Mouse (Mus musculus): Measurements from ENCODE around the gene Atp6v1e1. TPM values are rescaled to one million over a fixed set of nuclear protein-coding genes. Genes with fewer than 3 reads are reported as not detected.
A peak's percentile ranks its signal among the peaks of the same experiment; 100 is the strongest.
"Not testable (repeated sequence)": the region's sequence is repeated elsewhere in the genome, so short reads cannot be mapped to it uniquely, and the experiment has no call there.

The Atp6v1e1 gene
- total RNA-seq, 2 experiments from 2014 or later, result 225 to 226 TPM

DNA sequence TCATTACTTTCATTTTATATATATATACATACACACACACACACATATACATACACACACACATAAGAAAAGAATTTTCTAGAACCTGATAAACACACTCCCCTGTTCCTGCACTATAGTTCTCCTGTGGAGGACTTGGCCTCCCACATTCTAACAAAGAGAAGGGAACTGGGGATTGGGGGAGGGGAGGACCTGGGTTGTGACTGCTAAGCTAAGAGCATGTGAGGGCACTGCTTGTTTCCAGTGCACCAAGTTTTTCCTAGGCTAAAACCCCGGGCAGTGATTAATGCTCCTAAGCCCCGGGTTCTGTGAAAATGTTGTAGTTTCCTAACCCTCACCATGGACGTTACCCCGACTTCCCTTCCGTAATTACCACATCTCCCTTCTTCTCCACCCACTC lies 2.4 kb downstream of the Atp6v1e1 start:
- peak; percentile 63 for DNase-seq

DNA sequence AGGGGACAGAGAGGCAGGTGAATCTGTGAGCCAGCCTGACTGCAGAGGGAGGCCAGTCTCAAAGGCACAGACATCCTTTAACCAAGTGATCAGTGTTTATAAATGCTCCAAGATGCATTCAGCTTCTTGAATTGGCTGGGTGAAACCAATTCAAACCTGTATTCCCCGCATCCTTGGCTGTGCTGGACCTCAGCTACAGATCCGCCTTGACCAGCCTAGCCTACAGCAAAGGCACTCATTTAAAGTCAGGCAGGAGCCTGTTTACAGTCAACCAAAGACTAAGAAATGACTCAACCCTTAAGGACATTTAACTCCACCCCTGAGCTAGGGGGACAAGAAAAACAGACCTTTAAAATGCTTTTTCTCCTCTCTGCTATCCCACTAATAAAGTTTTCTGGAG lies 3.3 kb downstream of the Atp6v1e1 start:
- DNase-seq, result no peak

DNA sequence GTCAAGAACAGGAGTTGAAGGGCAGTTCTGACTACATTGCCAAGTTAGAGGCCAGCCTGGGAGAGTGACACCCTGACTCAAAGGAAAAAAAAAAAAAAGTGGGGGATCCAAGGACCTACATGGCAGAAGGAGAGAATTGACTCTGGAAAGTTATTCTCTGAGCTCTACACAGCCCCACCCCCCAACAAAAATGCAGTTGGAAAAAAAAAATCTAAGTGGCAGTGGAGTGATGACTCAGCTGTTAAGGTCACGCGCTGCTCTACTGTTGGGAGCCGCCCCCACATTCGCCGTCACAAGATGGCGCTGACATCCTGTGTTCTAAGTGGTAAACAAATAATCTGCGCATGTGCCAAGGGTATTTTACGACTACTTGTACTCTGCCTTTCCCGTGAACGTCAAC lies 10.6 kb downstream of the Atp6v1e1 start:
- DNase-seq, result not testable (repeated sequence)

DNA sequence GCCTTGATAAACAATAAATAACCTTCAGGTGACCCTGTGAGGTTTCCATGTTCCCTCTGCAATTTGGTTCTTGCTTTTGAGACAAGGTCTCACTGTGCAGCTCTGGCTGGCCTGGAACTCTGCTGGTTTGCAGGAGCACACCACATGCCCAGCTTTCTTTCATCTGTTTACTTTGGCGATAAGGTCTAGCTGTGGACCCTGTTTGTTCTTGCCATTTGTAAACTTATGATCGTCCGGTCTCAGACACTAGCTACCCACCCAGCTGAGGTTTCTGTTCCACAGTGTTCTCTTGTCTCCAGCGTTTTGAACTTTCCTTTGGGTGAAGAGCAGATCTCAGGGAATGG lies 14.9 kb downstream of the Atp6v1e1 start:
- DNase-seq, result no peak

DNA sequence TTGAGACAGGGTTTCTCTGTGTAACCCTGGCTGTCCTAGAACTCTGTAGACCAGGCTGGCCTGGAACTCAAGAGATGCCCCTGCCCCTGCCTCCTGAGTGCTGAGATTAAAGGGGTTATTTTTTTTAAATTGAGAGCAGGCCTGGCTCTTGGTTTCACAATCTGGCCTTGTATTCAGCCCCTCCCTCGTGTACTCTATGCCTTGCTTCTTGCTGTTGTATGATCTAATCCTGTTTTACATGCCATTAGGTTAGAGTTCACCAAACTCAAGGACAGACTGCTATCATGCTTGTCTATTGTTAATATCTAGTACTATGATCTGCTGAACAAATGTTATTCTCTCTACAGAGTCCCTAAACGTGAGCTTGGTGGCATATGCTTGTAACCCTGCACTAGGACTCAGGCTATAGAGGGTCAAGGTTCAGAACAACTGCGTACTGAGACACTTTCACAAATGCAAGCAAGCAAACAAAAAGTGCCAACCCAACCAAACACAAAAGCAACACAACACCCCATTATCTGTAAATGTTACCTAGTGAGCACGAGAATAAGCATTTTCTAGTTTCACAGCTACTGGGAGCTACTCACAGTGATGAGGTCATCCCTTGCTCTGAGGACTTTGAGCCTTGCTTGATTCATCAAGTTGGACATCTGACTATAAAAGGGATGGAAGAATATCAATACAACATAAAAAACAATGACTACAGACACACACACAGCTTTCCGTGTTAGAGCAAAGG lies 15.4 kb downstream of the Atp6v1e1 start:
- DNase-seq, result no peak

DNA sequence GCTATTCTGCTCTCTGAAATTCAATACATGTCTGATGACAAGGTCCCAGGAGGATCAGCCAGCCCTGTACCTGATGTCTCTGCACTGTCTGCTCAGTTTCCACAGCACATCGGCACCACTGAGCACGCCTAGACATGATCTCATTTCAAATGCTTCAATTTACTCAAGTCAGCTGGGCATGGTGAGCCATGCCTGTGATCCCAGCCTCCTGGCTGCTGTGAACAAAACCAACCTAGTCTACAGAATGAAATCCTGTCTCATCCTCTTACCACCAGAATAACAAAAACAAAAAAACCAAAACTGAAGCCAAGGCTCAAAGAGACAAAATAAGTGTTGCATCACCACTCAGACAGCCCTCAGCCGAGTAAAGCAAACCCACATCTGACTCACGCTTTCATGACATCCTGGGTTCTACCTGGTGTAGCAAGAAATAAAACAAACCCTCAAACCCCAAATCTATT lies 23.0 kb downstream of the Atp6v1e1 start:
- no peak for DNase-seq

DNA sequence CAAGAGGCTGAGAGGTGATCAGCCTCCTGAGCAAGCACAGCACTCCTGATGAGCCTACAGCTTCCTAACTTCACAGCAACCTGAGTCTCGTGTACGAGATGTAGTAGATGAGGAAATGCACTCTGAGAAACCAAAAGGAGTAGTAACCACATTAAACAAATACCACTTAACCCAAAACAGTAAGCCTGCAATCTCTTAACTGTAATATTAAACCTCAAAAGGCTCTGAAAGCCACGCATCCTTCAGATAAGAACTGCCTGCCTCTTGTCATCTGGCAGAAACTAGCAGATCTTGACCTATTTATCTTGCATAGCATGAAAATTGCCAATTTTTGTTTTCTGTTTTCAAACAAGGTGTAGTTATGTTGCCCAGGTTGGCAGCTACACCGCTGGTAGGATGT lies 23.7 kb downstream of the Atp6v1e1 start:
- DNase-seq, result no peak

DNA sequence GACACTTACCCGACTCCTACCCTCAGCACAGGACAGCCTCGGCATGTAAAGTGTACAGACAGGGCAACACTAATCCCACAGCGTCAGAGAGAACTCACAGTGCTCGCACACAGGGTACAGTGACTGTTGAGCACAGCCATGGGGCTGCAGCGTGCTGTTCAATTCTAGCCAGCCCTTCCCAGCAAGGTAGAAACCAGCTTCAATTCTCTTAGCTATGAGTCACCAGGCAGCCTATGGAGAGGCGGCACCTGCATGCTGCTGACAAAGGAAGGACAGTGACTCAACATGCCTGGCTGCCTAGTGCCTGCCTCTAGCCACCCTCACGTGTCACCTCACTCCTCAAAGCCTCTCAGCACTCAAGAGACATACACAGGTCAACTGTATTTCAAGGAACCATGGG lies 24.6 kb downstream of the Atp6v1e1 start:
- DNase-seq, result no peak

DNA sequence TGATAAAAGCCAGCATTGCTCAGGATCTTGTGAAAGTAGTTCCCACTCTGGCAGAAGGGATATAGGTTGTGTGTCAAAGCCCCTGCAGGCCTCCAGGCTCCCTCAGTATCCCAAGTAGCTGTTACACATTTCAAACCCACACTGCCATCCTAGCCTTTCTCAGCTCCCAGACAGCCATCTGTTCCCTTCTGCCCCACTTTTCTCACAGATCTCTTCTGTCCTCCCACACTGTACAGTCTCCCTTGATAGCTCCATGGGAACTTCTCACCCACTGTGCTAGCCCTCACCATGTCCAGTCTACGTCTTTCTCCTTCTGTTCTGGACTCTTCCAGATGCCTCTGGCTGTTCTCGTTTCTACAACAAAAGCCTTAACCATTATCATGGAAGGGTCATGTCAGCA lies 26.5 kb downstream of the Atp6v1e1 start:
- no peak for DNase-seq

DNA sequence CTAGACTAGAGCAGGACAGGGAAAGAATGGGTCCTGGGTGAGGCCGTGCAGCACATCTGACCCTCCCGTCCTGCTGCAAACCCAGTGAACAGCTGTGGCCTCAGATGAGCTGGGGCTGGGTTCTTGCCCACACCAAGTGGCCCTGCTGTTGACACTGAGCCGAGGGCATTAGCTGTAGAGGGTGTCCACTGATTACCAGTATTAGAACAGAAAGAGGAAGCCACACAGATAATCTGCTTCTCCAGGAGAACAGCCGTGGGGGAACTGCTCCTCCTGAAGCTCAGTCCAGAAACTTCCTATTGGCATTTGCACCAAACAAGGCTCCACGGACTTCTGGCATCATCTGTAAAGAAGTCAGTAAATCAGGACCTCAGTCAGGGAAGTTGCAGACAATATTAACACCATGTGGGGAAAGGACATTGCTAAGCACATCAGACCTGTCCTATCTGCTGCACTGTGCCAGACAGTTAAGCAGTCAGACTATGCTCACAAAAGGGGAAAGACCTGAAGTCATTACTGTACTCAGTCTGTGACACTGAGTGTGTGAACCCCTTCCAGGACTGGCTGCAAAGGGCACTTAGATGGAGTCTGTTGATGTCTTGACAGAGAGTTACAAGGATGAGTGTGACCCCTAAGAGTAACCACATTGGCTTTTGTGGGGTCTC lies 27.0 kb downstream of the Atp6v1e1 start:
- DNase-seq, result no peak

DNA sequence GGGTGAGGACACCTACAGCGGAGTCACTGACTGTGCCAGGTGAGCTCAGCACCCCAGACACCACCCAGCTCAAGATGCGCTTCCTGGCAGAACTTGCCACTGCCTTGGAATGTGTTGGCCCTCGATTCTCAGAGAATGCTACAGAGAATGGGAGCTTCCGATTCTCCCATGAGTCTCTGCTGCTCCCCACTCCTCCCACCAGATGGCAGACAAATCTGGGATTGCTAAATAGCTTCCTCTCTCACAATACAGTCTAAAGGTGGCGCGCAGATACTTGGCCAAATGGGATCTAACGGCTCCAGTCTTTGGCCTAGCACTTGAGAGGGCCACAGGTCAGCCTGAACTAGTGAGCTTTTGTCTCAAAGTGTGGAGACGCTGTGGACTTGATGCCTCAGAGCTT lies 29.6 kb downstream of the Atp6v1e1 start:
- DNase-seq, result no peak

DNA sequence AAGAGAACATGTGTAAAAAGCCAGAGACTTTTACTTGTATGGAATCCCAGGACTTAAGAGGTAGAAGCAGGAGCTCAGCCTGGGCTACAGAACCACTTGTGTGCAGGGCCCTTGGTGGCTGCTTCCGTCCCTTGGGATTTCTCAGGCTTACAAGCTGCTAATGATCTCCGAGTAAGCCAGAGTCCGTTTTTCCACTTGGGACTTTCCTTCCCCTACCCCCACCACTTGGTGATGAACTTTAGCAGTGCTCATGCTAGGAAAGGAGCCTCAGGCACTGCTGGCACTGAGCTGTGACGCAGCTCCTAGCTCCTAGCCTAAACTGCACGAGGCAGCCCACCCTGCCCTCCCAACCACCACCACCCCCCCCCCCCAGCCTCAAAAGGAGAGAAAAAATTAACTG lies 31.9 kb downstream of the Atp6v1e1 start:
- DNase-seq, result no peak

DNA sequence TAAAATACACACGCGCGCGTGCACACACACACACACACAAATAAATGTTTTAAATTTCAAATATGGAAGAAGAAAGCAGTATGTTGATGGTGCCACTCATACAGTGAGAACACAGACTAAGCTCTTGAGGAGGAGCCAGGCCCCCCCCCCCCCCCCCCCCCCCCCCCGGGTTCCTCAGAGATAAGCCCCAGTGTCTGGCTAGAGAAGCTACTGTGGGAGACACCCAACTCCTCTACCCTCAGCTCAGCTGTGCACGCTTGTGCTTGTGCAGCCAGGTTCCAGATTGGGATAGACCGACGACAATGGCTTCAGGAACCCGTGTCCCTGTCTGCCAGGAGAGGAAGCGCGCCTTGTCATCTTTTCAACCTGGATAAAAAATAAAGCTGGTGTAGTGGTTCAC lies 32.4 kb downstream of the Atp6v1e1 start:
- no peak for DNase-seq

DNA sequence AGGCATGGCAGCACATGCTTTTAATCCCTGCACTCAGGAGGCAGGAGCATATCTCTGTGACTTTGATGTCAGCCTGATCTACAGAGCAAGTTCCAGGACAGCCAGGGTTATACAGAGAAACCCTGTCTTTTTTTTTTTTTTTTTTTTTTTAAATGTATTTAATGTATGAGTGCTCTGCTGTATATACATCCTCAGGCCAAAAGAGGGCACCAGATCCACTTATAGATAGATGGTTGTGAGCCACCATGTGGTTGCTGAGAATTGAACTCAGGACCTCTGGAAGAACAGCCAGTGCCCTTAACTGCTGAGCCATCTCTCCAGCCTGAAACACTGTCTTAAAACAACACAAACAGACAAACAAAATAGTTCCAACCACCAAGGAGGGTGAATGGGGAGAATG lies 33.7 kb downstream of the Atp6v1e1 start:
- DNase-seq, result no peak

DNA sequence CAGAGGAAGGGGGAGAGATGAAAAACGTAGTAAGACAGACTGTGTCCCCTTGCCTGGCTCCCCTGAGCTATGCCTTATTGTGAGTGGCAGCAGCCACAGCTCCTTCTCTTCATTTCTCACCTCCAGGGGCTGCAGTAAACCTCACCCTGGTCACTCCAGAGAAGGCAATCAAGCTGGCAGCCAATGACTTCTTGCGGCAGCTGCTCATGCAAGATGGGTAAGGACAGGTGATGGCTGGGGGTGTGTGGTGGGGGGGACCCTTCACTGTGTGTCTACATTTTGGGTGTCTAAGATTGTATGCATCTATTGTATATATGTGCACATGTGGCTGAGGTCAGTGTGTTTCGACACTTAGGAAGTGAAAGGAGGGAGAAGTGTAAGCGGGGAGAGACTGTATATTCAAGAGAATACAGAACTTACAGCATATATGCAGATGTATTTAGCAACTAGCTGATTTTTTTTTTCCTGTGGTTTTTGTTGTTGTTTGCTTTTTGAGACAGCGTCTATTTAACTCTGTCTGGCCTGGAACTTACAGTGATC lies 34.5 kb downstream of the Atp6v1e1 start:
- no peak for DNase-seq

DNA sequence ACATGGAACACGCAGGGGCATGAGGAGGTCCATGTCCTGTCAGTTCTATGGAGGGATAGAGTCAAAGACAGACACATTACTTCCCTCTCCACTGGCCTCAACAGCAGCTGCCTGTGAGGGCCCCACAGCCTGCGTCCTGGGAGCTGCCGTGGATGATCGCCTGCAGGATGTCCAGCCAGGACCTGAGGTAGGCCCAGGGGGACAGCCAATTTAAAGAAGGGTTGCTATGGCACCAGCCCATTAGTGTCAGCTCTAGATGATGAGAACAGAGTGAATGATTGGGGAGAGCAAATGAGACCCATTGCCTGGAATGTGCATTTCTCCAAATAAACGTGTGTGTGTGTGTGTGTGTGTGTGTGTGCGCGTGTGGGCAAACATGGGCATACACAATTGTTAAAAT lies 38.2 kb downstream of the Atp6v1e1 start:
- DNase-seq, result no peak

DNA sequence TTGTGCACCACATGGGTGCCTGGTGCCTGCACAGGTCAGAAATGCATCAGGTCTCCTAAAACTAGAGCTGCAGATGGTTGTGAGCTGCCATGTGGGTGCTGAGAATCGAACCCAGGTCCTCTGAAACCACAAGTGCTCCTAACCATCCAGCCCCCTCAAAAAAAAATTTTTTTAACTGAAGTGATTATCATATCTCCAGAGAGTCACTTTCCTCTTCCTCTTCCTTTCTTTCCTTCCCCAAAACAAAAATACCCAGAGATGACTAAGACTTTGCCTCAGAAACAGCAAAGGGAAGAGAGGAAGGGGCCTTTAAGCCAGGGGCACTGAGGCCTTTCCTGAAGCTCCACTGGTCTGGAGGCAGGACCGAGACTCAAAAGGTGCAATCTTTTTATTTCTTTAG lies 39.6 kb downstream of the Atp6v1e1 start:
- DNase-seq, result no peak

DNA sequence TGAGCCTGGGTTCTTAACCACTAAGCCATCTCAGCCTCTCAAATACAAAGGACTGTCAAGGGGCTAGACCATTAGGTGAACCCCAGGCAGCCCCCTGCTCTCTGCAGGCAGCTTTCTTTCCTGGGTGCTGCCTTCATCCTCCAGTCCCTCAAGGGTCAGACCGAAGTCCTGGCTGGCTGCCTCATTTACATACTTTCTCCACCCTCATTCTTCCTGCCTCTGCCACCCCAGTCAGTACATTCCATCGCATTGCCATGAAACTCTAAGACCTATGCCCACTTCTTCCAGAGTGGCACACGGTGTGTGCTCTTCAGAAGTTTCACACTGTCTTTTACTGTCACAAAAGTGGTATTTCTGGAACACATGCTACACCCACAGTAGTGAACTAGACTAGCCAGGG lies 44.4 kb downstream of the Atp6v1e1 start:
- DNase-seq, result no peak

DNA sequence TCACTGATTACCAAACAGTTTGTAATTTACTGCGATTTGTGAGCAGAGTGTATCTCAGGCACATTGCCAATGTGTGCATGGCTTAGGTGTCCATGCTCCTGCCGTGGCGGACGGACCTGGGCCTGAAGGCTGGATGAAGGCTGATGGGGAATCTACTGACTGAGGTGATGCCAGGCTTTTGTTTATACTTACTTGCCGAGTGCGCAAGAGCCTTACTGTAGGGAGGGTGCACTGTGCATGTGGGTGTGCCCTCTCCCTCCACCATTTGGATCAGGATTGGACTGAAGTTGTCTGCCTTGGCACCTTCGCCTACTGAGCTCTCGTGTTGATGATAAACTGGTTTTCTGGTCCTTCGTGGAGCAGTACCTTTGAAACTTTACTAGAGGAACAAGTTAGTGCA lies 45.1 kb downstream of the Atp6v1e1 start:
- DNase-seq, result no peak

DNA sequence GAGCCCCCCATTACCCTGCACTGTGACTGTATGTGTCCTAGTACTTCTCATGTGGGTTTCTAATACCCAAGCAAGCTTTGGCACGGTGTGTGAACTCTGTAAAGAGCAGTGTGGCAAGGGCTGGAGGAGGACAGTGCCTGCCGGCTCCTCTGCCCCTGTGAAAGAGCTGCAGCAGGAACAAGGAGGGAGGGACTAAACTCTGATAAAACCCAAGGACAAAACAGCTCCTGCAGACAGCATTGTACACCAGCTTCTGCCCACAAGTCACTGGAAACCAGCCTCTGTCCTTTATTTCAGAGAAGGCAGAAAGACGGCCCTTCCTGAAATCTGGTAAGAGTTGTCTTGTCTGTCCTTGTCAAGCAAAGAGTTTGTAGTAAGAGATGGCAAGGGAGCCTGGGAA lies 46.3 kb downstream of the Atp6v1e1 start:
- DNase-seq, result no peak

DNA sequence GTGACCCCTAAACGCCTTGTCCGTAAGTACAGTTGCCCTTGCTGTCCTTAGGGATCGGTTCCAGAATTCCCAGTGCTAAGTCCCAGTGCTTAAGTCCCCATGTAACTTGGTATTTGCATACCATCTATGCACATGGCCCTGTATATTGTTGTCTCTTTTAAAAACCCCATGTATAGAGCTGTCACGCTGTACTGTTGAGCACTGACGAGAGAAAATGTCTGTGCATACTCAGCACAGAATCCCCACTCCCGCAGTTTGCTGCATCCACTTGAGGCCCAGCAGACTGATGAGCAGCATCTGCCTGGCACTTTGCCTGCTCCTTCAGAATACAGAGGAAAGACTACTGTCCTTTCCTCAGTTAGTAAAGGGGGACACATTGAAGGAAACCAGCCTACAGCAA lies 48.8 kb downstream of the Atp6v1e1 start:
- no peak for DNase-seq

DNA sequence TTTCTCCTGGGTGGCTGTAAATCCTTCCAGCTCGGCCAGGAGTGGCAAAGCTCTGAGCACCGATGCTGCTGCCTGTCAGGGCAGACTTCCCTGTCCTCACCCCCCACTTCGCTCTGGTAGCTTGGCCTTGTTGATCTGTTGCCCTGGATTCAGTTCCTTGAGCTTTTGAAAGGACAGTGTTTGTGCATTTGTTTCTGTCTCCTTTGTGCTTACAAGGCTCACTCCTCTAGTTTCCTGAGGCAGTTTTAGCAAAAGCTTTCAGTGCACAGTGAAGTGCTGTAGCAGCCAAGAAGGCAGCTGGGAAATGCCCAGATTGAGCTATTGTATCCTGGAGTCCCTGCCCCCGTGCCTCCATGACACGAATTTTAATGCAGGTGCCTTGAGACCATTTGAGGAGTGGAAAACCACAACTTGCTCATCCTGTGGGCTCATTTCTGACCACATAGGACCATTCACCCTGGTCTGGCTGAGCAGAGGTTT lies 49.4 kb downstream of the Atp6v1e1 start, which contains the start of gene Slc25a18:
TSS of gene Slc25a18 (plus strand) at position 430 of the 480 bp plus-strand sequence.
- DNase-seq, result no peak

DNA sequence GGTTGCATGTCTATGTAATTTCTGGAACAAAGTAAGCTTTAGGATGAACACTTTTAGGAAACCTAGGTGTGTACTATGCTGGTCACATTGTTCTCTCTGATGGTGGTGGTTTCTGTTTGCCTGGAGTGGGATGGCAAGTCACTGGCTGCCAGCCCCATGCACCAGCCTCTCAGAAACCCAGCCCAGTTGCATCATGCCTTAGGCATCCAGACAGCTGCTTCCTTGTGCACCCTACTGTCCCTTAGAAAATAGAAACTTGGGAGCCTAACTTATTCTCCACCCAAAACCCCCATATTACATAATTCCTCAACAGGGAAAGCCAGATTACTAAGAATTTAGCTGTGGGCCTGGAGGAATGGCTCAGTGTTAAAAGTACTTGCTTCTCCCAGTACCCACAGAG lies 50.6 kb downstream of the Atp6v1e1 start:
- no peak for DNase-seq

DNA sequence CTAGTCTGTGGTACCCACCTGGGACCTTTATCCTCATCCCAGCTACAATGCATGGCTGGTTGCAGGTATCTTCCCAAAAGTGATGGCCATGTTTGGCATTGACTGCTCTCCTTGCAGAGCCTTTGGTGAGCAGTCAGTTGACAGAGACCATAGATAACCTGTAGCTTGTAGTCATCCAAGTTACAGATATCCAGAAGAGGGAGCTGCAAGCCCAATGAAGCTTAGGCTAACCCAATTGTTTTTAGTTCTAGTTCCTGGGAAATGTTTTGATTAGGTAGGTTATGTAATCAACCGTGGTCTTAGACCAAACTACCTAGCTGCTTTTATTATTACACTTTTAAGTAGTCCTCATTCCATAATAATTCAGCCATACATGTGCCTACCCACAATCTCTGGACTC lies 51.2 kb downstream of the Atp6v1e1 start:
- no peak for DNase-seq
